ENCODE assay signal across 8 mouse cellular contexts in genomic region chr16:10993032-10993744, GRCm38 (mm10).
DNase-seq lines count a peak whose midpoint lies in the region; ATAC-seq and TF ChIP-seq lines count a peak whose summit lies in the region.

No protein-coding gene starts in this region.

- peaks cover 44% of the 10 kb centered on the region for H3K4me1 ChIP-seq in E14TG2a.4 (replicated peaks; ENCODE audit: low read depth, low read length)
- peaks cover 2% of the 10 kb centered on the region; the same call in 1 of the 2 replicates for H3K4me1 ChIP-seq in forebrain, embryonic 11.5 days (replicated peaks; ENCODE audit: control insufficient read depth, insufficient read depth, low read length)
- peaks cover 5% of the 10 kb centered on the region; the same call in 1 of the 2 replicates for H3K4me1 ChIP-seq in heart, embryonic 16.5 days (ENCODE audit: control insufficient read depth, insufficient read depth, low read length)
- H3K4me1 ChIP-seq in liver, embryonic 16.5 days (ENCODE audit: control insufficient read depth, low read depth, low read length), result peaks cover 15% of the 10 kb centered on the region
- H3K4me1 ChIP-seq in neural tube, embryonic 12.5 days, result 0 out of 2 replicates have a peak, but pooled peaks cover 7% of the 10 kb centered on the region
- no peaks in the 10 kb centered on the region for H3K4me1 ChIP-seq in stomach, postnatal 0 days (replicated peaks; ENCODE audit: control insufficient read depth, insufficient read depth)

- ATAC-seq in forebrain, embryonic 11.5 days (replicated peaks; ENCODE audit: low FRiP score), result peak; percentile 94
- ATAC-seq in heart, embryonic 16.5 days (replicated peaks; ENCODE audit: extremely low read depth, insufficient read depth, low FRiP score), result peak; percentile 99
- peak; percentile 93 for ATAC-seq in liver, embryonic 16.5 days (ENCODE audit: low read depth)
- peak; percentile 91 for ATAC-seq in neural tube, embryonic 12.5 days (ENCODE audit: low FRiP score, low read depth)
- ATAC-seq in stomach, postnatal 0 days (ENCODE audit: low FRiP score, low TSS enrichment), result peak; percentile 97

- peaks cover 16% of the 10 kb centered on the region for H3K27me3 ChIP-seq in E14TG2a.4 (ENCODE audit: insufficient read depth, low read length)
- no peaks in the 10 kb centered on the region for H3K27me3 ChIP-seq in forebrain, embryonic 11.5 days (ENCODE audit: control insufficient read depth, insufficient read depth, low read length)
- H3K27me3 ChIP-seq in heart, embryonic 16.5 days (ENCODE audit: control insufficient read depth, insufficient read depth, low read length), result no peaks in the 10 kb centered on the region
- H3K27me3 ChIP-seq in liver, embryonic 16.5 days (ENCODE audit: control insufficient read depth, insufficient read depth, low read depth, low read length), result no peaks in the 10 kb centered on the region
- H3K27me3 ChIP-seq in neural tube, embryonic 12.5 days (replicated peaks), result no peaks in the 10 kb centered on the region
- H3K27me3 ChIP-seq in stomach, postnatal 0 days (ENCODE audit: control insufficient read depth, insufficient read depth, low read length), result no peaks in the 10 kb centered on the region

- peak overlapping the region; percentile 82 for H3K4me2 ChIP-seq in forebrain, embryonic 11.5 days (ENCODE audit: low read depth, low read length, severe bottlenecking)
- peak overlapping the region; percentile 82 for H3K4me2 ChIP-seq in heart, embryonic 16.5 days (ENCODE audit: low read depth, low read length)
- peak overlapping the region; percentile 89 for H3K4me2 ChIP-seq in liver, embryonic 16.5 days (ENCODE audit: low read depth, low read length)
- peak overlapping the region; percentile 89 for H3K4me2 ChIP-seq in neural tube, embryonic 12.5 days (replicated peaks)
- peak overlapping the region; percentile 74 for H3K4me2 ChIP-seq in stomach, postnatal 0 days (replicated peaks; ENCODE audit: low read depth)

- no peak for TF ChIP-seq CTCF in E14TG2a.4 (conservative IDR thresholded peaks at IDR 0.05; ENCODE audit: low read length)
- TF ChIP-seq CTCF in stomach, postnatal 0 days (IDR thresholded peaks at IDR 0.05; ENCODE audit: low read depth), result no peak

- H3K4me3 ChIP-seq in E14TG2a.4 (replicated peaks; ENCODE audit: low read length), result peak overlapping the region; percentile 95
- H3K4me3 ChIP-seq in forebrain, embryonic 11.5 days (ENCODE audit: low read depth, low read length), result peak overlapping the region; percentile 70
- peak overlapping the region; percentile 88 for H3K4me3 ChIP-seq in heart, embryonic 16.5 days (ENCODE audit: low read length)
- H3K4me3 ChIP-seq in liver, embryonic 16.5 days (ENCODE audit: low read depth, low read length), result peak overlapping the region; percentile 74
- peak overlapping the region; percentile 67 for H3K4me3 ChIP-seq in neural tube, embryonic 12.5 days
- H3K4me3 ChIP-seq in stomach, postnatal 0 days (ENCODE audit: low read depth, low read length), result peak overlapping the region; percentile 85

- H3K27ac ChIP-seq in forebrain, embryonic 11.5 days (ENCODE audit: low read depth, low read length), result 0 out of 2 replicates have a peak overlapping the region, but pooled peaks have one; percentile 15
- peak overlapping the region; percentile 88 for H3K27ac ChIP-seq in heart, embryonic 16.5 days (ENCODE audit: low read length)
- H3K27ac ChIP-seq in liver, embryonic 16.5 days (ENCODE audit: low read length), result peak overlapping the region; percentile 80; the same call in 1 of the 2 replicates
- H3K27ac ChIP-seq in neural tube, embryonic 12.5 days, result no peak overlapping the region; the same call in 1 of the 2 replicates
- peak overlapping the region; percentile 97 for H3K27ac ChIP-seq in stomach, postnatal 0 days (replicated peaks)

- peak; percentile 85 for DNase-seq in c-Kit-positive CD71-positive TER-119-negative erythroid progenitor cells, embryonic 14.5 days (ENCODE audit: low read depth)
- DNase-seq in forebrain, embryonic 11.5 days (ENCODE audit: low spot score), result peak; percentile 97
- peak; percentile 97 to 98 for DNase-seq in kidney, postnatal 25 days
- DNase-seq in stomach, postnatal 0 days (ENCODE audit: low spot score), result peak; percentile 98

- H3K9me3 ChIP-seq in E14TG2a.4 (ENCODE audit: low read length), result no peaks in the 10 kb centered on the region
- H3K9me3 ChIP-seq in forebrain, embryonic 11.5 days (ENCODE audit: control insufficient read depth, low read length), result peaks cover 6% of the 10 kb centered on the region; the same call in 1 of the 2 replicates
- H3K9me3 ChIP-seq in heart, embryonic 16.5 days (replicated peaks; ENCODE audit: control insufficient read depth, low read length), result no peaks in the 10 kb centered on the region; the same call in 1 of the 2 replicates
- no peaks in the 10 kb centered on the region for H3K9me3 ChIP-seq in liver, embryonic 16.5 days (replicated peaks; ENCODE audit: control insufficient read depth, low read length)
- peaks cover 7% of the 10 kb centered on the region; the same call in 1 of the 2 replicates for H3K9me3 ChIP-seq in neural tube, embryonic 12.5 days
- H3K9me3 ChIP-seq in stomach, postnatal 0 days (ENCODE audit: control insufficient read depth, low read length), result no peaks in the 10 kb centered on the region

- H3K9ac ChIP-seq in forebrain, embryonic 11.5 days (ENCODE audit: low read length), result peak overlapping the region; percentile 70
- H3K9ac ChIP-seq in heart, embryonic 16.5 days (ENCODE audit: low read length), result peak overlapping the region; percentile 95
- peak overlapping the region; percentile 84 for H3K9ac ChIP-seq in liver, embryonic 16.5 days (ENCODE audit: low read depth, low read length)
- H3K9ac ChIP-seq in neural tube, embryonic 12.5 days, result peak overlapping the region; percentile 65
- H3K9ac ChIP-seq in stomach, postnatal 0 days (ENCODE audit: low read length), result peak overlapping the region; percentile 95

- WGBS in forebrain, embryonic 11.5 days, result 6% methylated on average over 34 of the region's 35 CpGs
- WGBS in heart, embryonic 16.5 days, result 10% methylated on average over 35 of the region's 35 CpGs
- 10% methylated on average over 34 of the region's 35 CpGs for WGBS in liver, embryonic 16.5 days (ENCODE audit: insufficient replicate concordance)
- WGBS in neural tube, embryonic 12.5 days, result 8% methylated on average over 35 of the region's 35 CpGs
- 7% methylated on average over 29 of the region's 35 CpGs for WGBS in stomach, postnatal 0 days

- H3K36me3 ChIP-seq in E14TG2a.4 (ENCODE audit: insufficient read depth, low read length), result peaks cover 7% of the 10 kb centered on the region
- H3K36me3 ChIP-seq in forebrain, embryonic 11.5 days (ENCODE audit: control insufficient read depth, insufficient read depth, low read length), result no peaks in the 10 kb centered on the region
- H3K36me3 ChIP-seq in heart, embryonic 16.5 days (ENCODE audit: control insufficient read depth, insufficient read depth), result no peaks in the 10 kb centered on the region
- H3K36me3 ChIP-seq in liver, embryonic 16.5 days (ENCODE audit: control insufficient read depth, insufficient read depth), result no peaks in the 10 kb centered on the region
- H3K36me3 ChIP-seq in neural tube, embryonic 12.5 days, result no peaks in the 10 kb centered on the region
- 0 out of 2 replicates have a peak, but pooled peaks cover 2% of the 10 kb centered on the region for H3K36me3 ChIP-seq in stomach, postnatal 0 days (ENCODE audit: control insufficient read depth, insufficient read depth, low read length)

- TF ChIP-seq EP300 in stomach, postnatal 0 days (optimal IDR thresholded peaks at IDR 0.05), result no peak
